Mouse (Mus musculus) heart, postnatal 0 days (tissue): Measurements from ENCODE around the gene Gm47996.

Source experiments
- CTCF ChIP-seq: IDR thresholded peaks from 2 replicates; pipeline ENCODE4 v1.5.1; 2016; ENCODE audit warnings: antibody characterized with exemption, control low read depth, low read depth
- EP300 ChIP-seq: IDR thresholded peaks from 2 replicates; pipeline ENCODE4 v1.6.1; 2016; ENCODE audit warnings: antibody characterized with exemption, low read depth

- TF ChIP-seq CTCF (no peak), EP300 (no peak)
Measured at GRCm38 (mm10) chr1:151233756-151234155, 23.8 kb downstream of the Gm47996 start.
